Mouse (Mus musculus) cortical plate, adult 2 months (tissue): ENCODE results near the gene Naip1.

Source experiments
- CTCF ChIP-seq: fragments of 200-500 bp; IDR thresholded peaks from 2 replicates; pipeline ENCODE4 v1.5.1; 2011; ENCODE audit warnings: mild to moderate bottlenecking, control low read depth, low read length; ENCODE audit not compliant: insufficient read depth; ENCODE audit errors: extremely low read depth
- POLR2A ChIP-seq: fragments of 200-500 bp; IDR thresholded peaks from 2 replicates; pipeline ENCODE4 v1.6.1; 2011; ENCODE audit warnings: mild to moderate bottlenecking, low read length, control low read depth; ENCODE audit not compliant: insufficient read depth; ENCODE audit errors: extremely low read depth

DNA sequence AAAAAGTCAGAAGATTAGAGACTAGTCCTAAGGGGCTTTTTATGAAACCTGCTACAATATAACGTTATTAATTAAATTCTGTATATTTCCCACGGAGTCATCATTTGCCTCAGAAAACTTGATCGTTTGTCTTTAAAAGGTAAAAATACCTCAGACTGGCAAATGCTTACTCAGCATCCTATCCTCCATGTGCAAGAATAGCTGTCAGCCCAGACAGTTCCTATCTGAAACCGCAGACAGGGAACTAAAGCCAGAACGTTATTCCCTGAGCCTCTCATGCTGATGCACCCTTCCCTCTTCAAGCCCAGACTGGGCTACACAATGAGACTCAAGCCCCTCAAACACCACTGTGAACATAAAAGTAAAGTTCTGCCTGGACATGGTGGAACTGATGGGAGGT is 37.8 kb upstream of the Naip1 start:
- TF ChIP-seq CTCF, result no peak
- TF ChIP-seq POLR2A, result no peak
